24 mouse cellular contexts compared by ENCODE assay signal in genomic region chr11:89229726-89230125, GRCm38 (mm10).
DNase-seq lines count a peak whose midpoint lies in the region; ATAC-seq and TF ChIP-seq lines count a peak whose summit lies in the region.
"Had no signal": no experiment of that assay in that cellular context is flagged by ENCODE, and none has a peak within 500 bp of the region (broad histone marks: within the 10 kb centered on the region; RNA-seq: fewer than 3 reads in every experiment).

No protein-coding gene starts in this region.

- 66% methylated on average over 5 of the region's 5 CpGs for WGBS in forebrain, embryonic 14.5 days
- 75% methylated on average over 5 of the region's 5 CpGs for WGBS in forebrain, embryonic 10.5 days

- peak; percentile 6 for DNase-seq in forebrain, embryonic 14.5 days (ENCODE audit: low spot score)
- DNase-seq in forebrain, embryonic 10.5 days (ENCODE audit: extremely low spot score, low spot score) = no peak
- peak; percentile 27 for DNase-seq in left cerebral cortex, postnatal 4 days
- DNase-seq in left cerebral cortex, adult 2 months (ENCODE audit: extremely low spot score in 1 of 2, low spot score in 2 of 2) = no peak
- DNase-seq in 3T3-L1 (ENCODE audit: low read depth, low spot score) = peak; percentile 20
- peak; percentile 54 for DNase-seq in lung, postnatal 10 days
- no peak for DNase-seq in adrenal gland, adult 8-10 months
- DNase-seq: adrenal gland, postnatal 25 days; B cell, adult 2 months; cerebellum, adult 8-10 months; embryo, embryonic 11 days; heart, postnatal 36 days; right cerebral cortex, postnatal 25 days; thymus, postnatal 25 days had no signal

- ATAC-seq in forebrain, embryonic 14.5 days = no peak
- ATAC-seq: forebrain, embryonic 15.5 days; intestine, embryonic 16.5 days had no signal

- H3K4me2 ChIP-seq in forebrain, embryonic 14.5 days (ENCODE audit: low read length) = no peak overlapping the region
- H3K4me2 ChIP-seq: forebrain, embryonic 15.5 days; heart, embryonic 12.5 days; hindbrain, embryonic 15.5 days; limb, embryonic 13.5 days; midbrain, embryonic 11.5 days; neural tube, embryonic 15.5 days had no signal

- no peak overlapping the region for H3K9ac ChIP-seq in forebrain, embryonic 14.5 days (ENCODE audit: low read length)
- H3K9ac ChIP-seq: forebrain, embryonic 15.5 days; heart, embryonic 12.5 days; hindbrain, embryonic 15.5 days; limb, embryonic 13.5 days; neural tube, embryonic 15.5 days had no signal

- no peak overlapping the region for H3K27ac ChIP-seq in forebrain, embryonic 14.5 days (ENCODE audit: low read depth, low read length)
- no peak overlapping the region for H3K27ac ChIP-seq in forebrain, embryonic 10.5 days
- no peak overlapping the region for H3K27ac ChIP-seq in left cerebral cortex, adult 2 months
- H3K27ac ChIP-seq: forebrain, embryonic 15.5 days; hindbrain, embryonic 15.5 days; kidney, postnatal 0 days; layer of hippocampus, adult 2 months; limb, embryonic 13.5 days; macrophage; neural tube, embryonic 15.5 days had no signal

- intact Hi-C loops in left cerebral cortex, postnatal 4 days (cut with DNase I) = no loop called here
- intact Hi-C loops in left cerebral cortex, adult 2 months (cut with DNase I) = no loop called here

- H3K36me3 ChIP-seq in forebrain, embryonic 14.5 days (ENCODE audit: control insufficient read depth, insufficient read depth, low read length) = no peaks in the 10 kb centered on the region
- H3K36me3 ChIP-seq in forebrain, embryonic 10.5 days (replicated peaks) = no peaks in the 10 kb centered on the region
- H3K36me3 ChIP-seq: forebrain, embryonic 15.5 days; heart, embryonic 12.5 days; hindbrain, embryonic 15.5 days; limb, embryonic 13.5 days; neural tube, embryonic 15.5 days had no signal

- H3K27me3 ChIP-seq in forebrain, embryonic 14.5 days (replicated peaks; ENCODE audit: control insufficient read depth, insufficient read depth, low read length) = no peaks in the 10 kb centered on the region
- H3K27me3 ChIP-seq in forebrain, embryonic 10.5 days (ENCODE audit: poor library complexity, severe bottlenecking) = no peaks in the 10 kb centered on the region
- H3K27me3 ChIP-seq: forebrain, embryonic 15.5 days; heart, embryonic 12.5 days; hindbrain, embryonic 15.5 days; neural tube, embryonic 15.5 days had no signal

- H3K4me3 ChIP-seq in forebrain, embryonic 14.5 days (ENCODE audit: low read depth, low read length) = no peak overlapping the region
- no peak overlapping the region for H3K4me3 ChIP-seq in forebrain, embryonic 10.5 days
- H3K4me3 ChIP-seq in left cerebral cortex, adult 2 months = no peak overlapping the region
- H3K4me3 ChIP-seq: forebrain, embryonic 15.5 days; heart, embryonic 12.5 days; hindbrain, embryonic 15.5 days; layer of hippocampus, adult 2 months; limb, embryonic 13.5 days; neural tube, embryonic 15.5 days had no signal

- peaks cover 5% of the 10 kb centered on the region; the same call in 1 of the 2 replicates for H3K4me1 ChIP-seq in forebrain, embryonic 14.5 days (ENCODE audit: control insufficient read depth, insufficient read depth, low read length)
- no peaks in the 10 kb centered on the region; the same call in 1 of the 2 replicates for H3K4me1 ChIP-seq in forebrain, embryonic 10.5 days
- H3K4me1 ChIP-seq: heart, embryonic 12.5 days; hindbrain, embryonic 15.5 days; limb, embryonic 13.5 days; neural tube, embryonic 15.5 days had no signal

- TF ChIP-seq CTCF in left cerebral cortex, adult 2 months (IDR thresholded peaks at IDR 0.05) = no peak

- no peaks in the 10 kb centered on the region for H3K9me3 ChIP-seq in forebrain, embryonic 14.5 days (replicated peaks; ENCODE audit: control insufficient read depth, low read length)
- no peaks in the 10 kb centered on the region; the same call in 1 of the 2 replicates for H3K9me3 ChIP-seq in forebrain, embryonic 10.5 days
- H3K9me3 ChIP-seq: forebrain, embryonic 15.5 days; heart, embryonic 12.5 days; hindbrain, embryonic 15.5 days; limb, embryonic 13.5 days; neural tube, embryonic 15.5 days had no signal

Comparison
In these comparisons a context has a peak if more than half of its experiments do, and no peak if none do; other contexts are left out.
1. DNase-seq: peak in forebrain, embryonic 14.5 days (single experiment), left cerebral cortex, postnatal 4 days (single experiment), 3T3-L1 (single experiment) and lung, postnatal 10 days (single experiment); none in forebrain, embryonic 10.5 days (single experiment), left cerebral cortex, adult 2 months (0 of 2) and adrenal gland, adult 8-10 months (single experiment).